Mouse (Mus musculus) ES-Bruce4 (cell line): ENCODE results near the gene Mtfr2.

Experiments
- CTCF ChIP-seq: IDR thresholded peaks from one replicate; pipeline ENCODE4 v1.8.1; 2011; ENCODE audit warnings: low read depth, low read length
- EP300 ChIP-seq: IDR thresholded peaks from 2 replicates; pipeline ENCODE4 v1.6.1; 2011; ENCODE audit warnings: low read depth, low read length; ENCODE audit not compliant: insufficient read depth
- POLR2A ChIP-seq: IDR thresholded peaks from one replicate; pipeline ENCODE4 v1.8.1; 2011; ENCODE audit warnings: low read length; ENCODE audit not compliant: insufficient read depth

GRCm38 (mm10) chr10:20331262-20331661 is 16.3 kb upstream of the Mtfr2 start:
- TF ChIP-seq POLR2A (no peak), CTCF (no peak), EP300 (no peak)
